Mouse (Mus musculus) C2C12 (cell line): ENCODE results near the gene Nat10. TPM values are rescaled to one million over a fixed set of nuclear protein-coding genes. Genes with fewer than 3 reads are reported as not detected.

Source experiments
- H3K27me3 ChIP-seq: one replicate; pipeline ENCODE4 v1.6.1; 2011; ENCODE audit not compliant: control insufficient read depth, insufficient read depth, insufficient read length
- H3K36me3 ChIP-seq: one replicate; pipeline ENCODE4 v1.6.1; 2011; ENCODE audit not compliant: control insufficient read depth, insufficient read depth
- H3K4me3 ChIP-seq: one replicate; pipeline ENCODE4 v1.5.1; 2011; ENCODE audit warnings: mild to moderate bottlenecking, control low read depth; ENCODE audit not compliant: poor library complexity, insufficient read depth, severe bottlenecking
- H3K79me2 ChIP-seq: one replicate; pipeline ENCODE4 v1.6.1; 2011; ENCODE audit not compliant: control insufficient read depth, insufficient read depth
- H3K79me3 ChIP-seq: one replicate; pipeline ENCODE4 v1.6.1; 2011; ENCODE audit warnings: low read depth, control low read depth
- H3ac ChIP-seq: one replicate; pipeline ENCODE3; 2011; ENCODE audit warnings: low read depth; ENCODE audit not compliant: control insufficient read depth, insufficient read length
- CEBPB ChIP-seq: IDR thresholded peaks from one replicate; pipeline ENCODE4 v1.6.1; 2011; ENCODE audit warnings: low read depth, mild to moderate bottlenecking, control low read depth, moderate library complexity
- CTCF ChIP-seq: IDR thresholded peaks from one replicate; pipeline ENCODE4 v1.5.1; 2011; ENCODE audit not compliant: control insufficient read depth, insufficient read depth, insufficient read length
- FOSL1 ChIP-seq: IDR thresholded peaks from one replicate; pipeline ENCODE4 v1.8.0; 2011; ENCODE audit warnings: mild to moderate bottlenecking, low read length; ENCODE audit not compliant: poor library complexity, insufficient read depth, severe bottlenecking
- MAX ChIP-seq: IDR thresholded peaks from one replicate; pipeline ENCODE4 v1.6.1; 2011; ENCODE audit warnings: mild to moderate bottlenecking, control low read depth
- MYOD1 ChIP-seq: IDR thresholded peaks from one replicate; pipeline ENCODE4 v1.6.1; 2011; ENCODE audit warnings: low read depth; ENCODE audit not compliant: control insufficient read depth, insufficient read length
- MYOG ChIP-seq: IDR thresholded peaks from one replicate; pipeline ENCODE4 v1.6.1; 2011; ENCODE audit not compliant: control insufficient read depth, insufficient read length; ENCODE audit errors: extremely low read depth
- USF1 ChIP-seq: IDR thresholded peaks from one replicate; pipeline ENCODE4 v1.6.1; 2011; ENCODE audit warnings: low read depth, mild to moderate bottlenecking, control low read depth, moderate library complexity
- polyA plus RNA-seq: library from polyadenylated mRNA; unstranded; fragments of >200 nt; fragmentation: generic; extraction: Trizol; gene quantifications from one replicate; pipeline ENCODE4 v1.2.1, GENCODE M21; 2012; ENCODE audit warnings: missing spikeins

The Nat10 gene
- polyA plus RNA-seq, 1 experiment, result 28.0 TPM

GRCm38 (mm10) chr2:103673609-103674008, 87.5 kb downstream of the Nat10 start:
- no peaks in the 10 kb centered on the region for H3K36me3 ChIP-seq
- H3ac ChIP-seq, result no peak overlapping the region
- no peak overlapping the region for H3K4me3 ChIP-seq
- H3K27me3 ChIP-seq, result no peaks in the 10 kb centered on the region
- no peaks in the 10 kb centered on the region for H3K79me3 ChIP-seq
- no peak for TF ChIP-seq CEBPB
- H3K79me2 ChIP-seq, result peaks cover 6% of the 10 kb centered on the region

- H3K36me3 ChIP-seq, result no peaks in the 10 kb centered on the region
- TF ChIP-seq MYOD1 (no peak), FOSL1 (no peak), CEBPB (no peak), USF1 (no peak), CTCF (no peak), MAX (no peak), MYOG (no peak)
- no peak overlapping the region for H3K4me3 ChIP-seq
- no peaks in the 10 kb centered on the region for H3K27me3 ChIP-seq
- H3K79me2 ChIP-seq, result peaks cover 6% of the 10 kb centered on the region
- H3ac ChIP-seq, result no peak overlapping the region
- H3K79me3 ChIP-seq, result no peaks in the 10 kb centered on the region
These were observed 88.4 kb downstream of the Nat10 start for GRCm38 (mm10) chr2:103672573-103673119.

Other genes starting within 250 kb of the Nat10 start
- gene Abtb2, start 195.0 kb downstream of the Nat10 start, polyA plus RNA-seq, result 4.0 TPM
- 161 TPM for gene Caprin1, start 36.4 kb upstream of the Nat10 start, polyA plus RNA-seq
- not detected for gene Lmo2, start 196.7 kb upstream of the Nat10 start, polyA plus RNA-seq